Mouse (Mus musculus) heart, postnatal 14 days (tissue): ENCODE measurements at regions not wholly inside any gene's neighbourhood (a gene's known extent, or its start where the extent isn't known, plus 50 kb on each side); places are given as distances from the start of the nearest gene placed in this dataset.

Experiments
- DNase-seq, 2 experiments: peaks; one replicate each; pipeline ENCODE4 v3.0.0; 2021 to 2022
- intact Hi-C: fragments of 180-260 bp; cut with DNase I; formaldehyde crosslinking; loops from one replicate; pipeline ENCODE4 v1.15.1; 2025
- microRNA-seq, 2 experiments: library from miRNA; unstranded; fragments of <30 nt; microRNA quantifications; one replicate each; pipeline ENCODE4 v1.2.0; 2021 to 2022

DNA sequence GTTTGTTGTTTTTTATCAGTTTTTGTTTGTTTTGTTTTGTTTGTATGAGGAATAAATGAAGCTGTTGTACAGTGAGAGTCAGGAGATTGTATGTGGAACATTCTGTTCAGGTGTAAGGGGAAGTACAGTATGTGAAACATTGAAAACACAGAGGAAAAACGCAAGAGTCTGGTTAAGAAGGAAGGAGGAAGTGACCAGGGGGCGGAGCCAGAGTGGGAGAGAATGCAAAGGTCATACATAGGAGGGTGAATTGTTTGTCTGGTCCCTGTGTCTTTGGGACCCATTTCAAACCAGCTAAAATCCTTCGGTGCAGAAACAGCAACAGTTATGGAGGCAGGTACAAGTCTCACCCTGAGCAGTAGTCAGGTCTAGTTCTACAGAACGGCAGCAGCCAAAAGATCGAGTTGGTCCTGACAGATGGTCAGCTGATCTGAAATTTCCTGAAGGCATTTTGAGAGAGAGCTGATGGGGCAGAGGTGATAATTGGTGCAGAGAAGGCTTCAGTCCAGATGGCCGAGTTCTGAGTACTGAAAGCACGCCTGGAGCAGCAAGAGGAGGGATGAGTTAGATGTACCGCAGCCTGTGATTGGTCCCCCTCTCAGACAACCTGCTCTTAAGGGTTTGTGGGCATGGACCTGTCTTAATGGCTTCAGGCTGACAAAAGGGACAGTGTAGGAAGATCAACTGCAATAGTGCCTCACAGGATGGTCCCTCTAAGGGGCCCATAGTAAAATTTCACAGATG is 179.7 kb upstream of the Chrm3 start:
- DNase-seq = no peak
- intact Hi-C loops = no loop called here

DNA sequence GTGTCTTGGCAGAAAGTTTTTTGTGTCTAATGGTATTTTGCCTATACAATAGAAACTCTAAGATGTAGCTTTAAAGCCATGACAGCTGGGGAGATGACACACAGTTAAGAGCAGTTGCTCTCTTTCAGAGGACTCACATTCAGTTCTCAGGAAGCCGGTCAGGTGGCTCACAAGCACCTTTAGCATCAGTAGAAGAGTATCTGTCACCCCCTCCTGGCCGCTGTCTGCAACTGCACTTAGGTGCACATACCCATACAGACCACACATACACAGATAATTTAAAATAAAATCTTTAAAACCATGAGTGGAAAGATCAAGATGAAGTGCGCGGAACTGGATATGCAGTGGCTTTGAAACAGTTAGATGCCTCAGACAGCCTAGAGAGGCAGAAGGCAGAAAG is 178.3 kb upstream of the Chrm3 start:
- intact Hi-C loops = loop anchor here (2.0 kb wide), 1 partner anchor 656 kb away; no protein-coding TSS in a partner anchor

DNA sequence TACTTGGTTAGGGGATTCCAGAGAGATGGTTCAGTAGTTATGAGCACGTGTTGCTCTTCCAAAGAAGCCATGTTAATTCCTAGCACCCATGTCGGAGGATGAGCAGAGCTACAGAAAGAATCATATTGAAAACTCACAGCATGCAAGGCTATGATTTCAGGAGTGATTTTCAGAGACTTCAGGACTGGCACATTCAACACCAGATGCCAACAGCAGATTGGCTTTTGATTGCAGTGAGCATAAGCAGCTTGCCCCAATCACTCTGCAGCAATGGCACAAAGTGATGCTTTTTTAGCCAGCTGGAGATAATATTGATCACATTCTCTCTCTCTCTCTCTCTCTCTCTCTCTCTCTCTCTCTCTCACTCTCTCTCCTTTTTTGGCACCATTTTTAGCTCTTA is 166.6 kb upstream of the Chrm3 start:
- no peak for DNase-seq
- intact Hi-C loops = no loop called here

More for the DNA sequence above, 178.3 kb upstream of the Chrm3 start:
- DNase-seq = no peak

DNA sequence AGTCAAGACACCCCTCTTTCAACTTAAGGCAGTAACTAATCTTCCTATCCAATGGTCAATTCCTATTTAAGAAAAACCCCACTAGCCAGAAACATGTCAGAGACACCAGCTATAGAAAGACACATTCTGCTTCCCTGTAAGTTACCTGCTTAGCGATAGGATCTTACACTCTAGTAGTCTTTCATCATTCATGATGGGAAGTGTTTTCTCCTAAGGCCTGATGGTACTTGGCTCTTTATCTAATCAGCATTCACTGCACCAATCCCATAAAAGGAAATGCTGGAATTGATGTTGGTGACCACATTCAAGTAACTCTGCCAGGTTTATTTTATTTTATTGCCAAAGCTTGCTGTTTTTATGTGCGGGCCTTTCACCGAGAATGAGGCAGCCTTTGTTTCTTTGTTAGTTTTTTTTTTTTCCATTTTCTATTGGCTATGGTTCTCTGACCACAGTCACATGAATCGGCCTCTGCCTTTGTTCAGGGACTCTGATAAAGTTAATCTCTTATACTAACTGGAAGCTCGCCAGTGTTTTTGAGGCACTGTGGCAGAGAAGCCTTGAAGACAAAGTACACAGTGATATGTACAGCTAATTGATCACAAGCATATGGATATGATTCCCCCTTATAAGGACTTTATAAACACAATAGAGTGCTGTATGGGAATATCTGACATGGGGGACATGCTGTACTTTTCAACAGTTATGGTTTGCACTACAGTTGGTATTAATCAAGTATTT is 166.0 kb upstream of the Chrm3 start:
- DNase-seq = no peak
- intact Hi-C loops = no loop called here

DNA sequence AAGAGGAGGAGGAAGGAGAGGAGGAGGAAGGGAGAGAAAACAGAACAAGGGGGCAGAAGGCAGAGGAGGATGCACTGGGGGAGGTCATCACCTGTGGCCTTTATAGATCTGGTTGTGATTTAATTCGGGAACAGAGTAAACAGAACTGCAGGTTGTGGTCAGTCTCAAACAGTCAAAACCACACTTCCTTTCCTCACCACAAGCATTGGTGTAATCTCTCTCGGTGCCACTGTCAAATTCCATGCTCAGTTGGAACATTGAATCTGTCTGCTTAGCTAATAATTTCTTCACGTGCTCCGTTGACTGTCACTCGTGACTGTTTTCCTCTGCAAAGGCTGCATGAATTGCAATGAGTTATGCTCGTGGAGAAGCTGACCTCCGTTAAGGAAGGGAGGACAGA is 143.6 kb upstream of the Chrm3 start:
- DNase-seq = no peak
- intact Hi-C loops = no loop called here

DNA sequence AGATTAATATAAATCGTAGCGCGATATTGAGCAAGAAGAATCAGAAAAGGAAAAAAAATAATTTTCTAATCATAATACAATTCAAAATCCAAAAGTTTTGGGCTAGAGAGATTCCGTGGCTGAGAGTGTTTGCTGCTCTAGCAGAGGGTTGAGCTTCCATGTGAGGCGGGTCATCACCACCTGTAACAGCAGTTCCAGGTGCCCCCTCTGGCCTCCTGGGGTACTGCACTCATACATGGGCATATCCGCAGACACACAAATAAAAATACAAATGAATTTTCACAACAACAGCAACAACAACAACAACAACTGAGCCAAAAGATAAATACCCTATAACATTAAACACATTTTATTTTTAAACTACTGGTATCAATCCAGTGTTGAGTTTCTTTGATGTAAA is 94.7 kb upstream of the Chrm3 start:
- intact Hi-C loops = no loop called here
- DNase-seq = no peak

DNA sequence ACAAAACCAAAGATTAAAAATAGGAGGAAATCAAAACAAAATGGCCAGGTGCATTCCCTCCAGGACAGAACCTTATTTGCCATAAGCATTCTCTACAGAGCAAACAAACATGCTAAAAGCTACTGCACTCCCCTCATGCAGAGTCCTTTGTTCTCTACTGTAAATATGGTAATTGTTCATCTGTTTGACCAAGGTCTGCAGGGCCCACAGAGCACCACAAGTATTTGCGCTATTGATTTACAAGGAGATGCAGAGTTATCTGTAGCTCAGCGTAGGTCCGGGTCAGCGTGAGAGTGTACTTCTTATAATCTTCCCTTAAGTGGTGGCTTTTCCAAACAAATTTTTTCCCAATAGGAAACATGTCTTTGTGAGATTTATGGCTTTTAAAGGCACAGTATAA is 94.0 kb upstream of the Chrm3 start:
- no peak for DNase-seq

DNA sequence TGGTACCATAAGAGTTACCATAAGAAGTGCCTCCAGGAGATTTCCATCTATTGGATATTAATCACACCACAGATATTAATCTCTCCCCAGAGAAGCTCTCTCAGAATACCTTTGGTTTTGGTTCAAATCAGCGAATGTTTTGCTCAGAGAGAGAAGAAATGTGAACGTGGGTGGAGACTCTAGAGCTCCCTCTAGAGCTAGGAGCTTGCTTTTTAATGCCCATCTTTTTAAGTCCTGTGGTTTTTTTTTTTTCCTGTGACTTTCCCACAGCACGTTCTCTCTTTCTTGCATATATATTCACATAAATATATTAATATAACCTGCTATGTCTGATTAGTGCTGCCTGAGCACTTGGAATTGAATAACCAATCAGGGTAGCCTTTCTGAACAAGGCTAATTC is 90.4 kb upstream of the Chrm3 start:
- intact Hi-C loops = no loop called here

More for the DNA sequence above, 94.0 kb upstream of the Chrm3 start:
- intact Hi-C loops = no loop called here

DNA sequence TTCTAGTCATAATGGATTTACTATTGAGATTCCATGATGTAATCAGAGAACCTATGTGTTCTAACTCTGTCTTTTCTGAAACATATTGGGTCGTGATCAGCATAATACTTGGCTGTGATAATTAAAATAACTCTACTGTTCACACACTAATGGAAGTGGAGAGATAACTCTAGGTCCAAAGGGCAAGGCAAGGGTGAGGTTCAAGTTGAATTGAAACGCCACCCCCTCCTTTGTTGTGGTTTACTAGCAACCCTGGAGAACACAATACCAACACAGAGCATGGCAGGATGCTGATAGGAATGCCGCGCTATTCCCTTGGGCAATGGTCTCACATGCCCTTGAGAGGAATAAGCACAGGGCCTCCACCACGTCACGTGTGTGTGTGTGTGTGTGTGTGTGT is 88.9 kb upstream of the Chrm3 start:
- intact Hi-C loops = no loop called here
- no peak for DNase-seq

More for the DNA sequence above, 90.4 kb upstream of the Chrm3 start:
- DNase-seq = no peak

DNA sequence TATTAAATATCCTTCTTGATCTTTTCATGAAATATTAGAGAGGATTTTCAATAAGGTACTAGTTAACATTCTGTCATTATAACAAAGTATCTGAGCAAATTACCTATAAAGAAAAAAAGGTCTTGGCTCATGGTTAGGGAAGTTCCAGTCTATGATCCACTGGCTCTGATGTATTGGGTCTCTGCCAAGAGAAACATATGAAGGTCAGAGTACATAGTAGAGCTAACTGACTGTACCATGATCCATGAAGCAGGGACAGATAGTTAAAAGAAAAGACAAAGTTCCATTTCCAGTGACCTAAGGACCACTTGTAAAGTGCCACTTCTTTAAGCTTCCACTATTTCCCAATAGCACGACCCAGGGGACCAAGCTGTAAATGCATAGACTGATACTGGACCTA is 87.2 kb upstream of the Chrm3 start:
- DNase-seq = no peak
- intact Hi-C loops = no loop called here

DNA sequence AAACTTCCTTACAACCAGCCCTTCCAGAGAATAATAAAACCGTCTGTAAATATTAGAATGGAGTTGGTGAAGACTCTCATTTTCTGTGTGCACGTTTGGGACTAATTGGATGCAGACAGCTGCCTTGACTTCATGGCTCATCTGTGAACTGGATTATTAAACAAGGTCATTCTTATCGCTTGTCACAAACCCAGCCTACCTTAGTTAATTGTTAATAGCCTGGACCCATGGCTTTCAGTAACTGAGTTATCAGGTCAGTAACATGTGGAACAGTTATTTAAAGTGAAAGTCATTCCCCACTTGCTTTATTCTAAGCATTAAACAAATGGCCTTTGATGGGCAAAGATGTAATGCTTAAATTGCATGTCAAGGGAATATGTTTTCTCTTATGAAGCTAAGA is 85.0 kb upstream of the Chrm3 start:
- no peak for DNase-seq
- intact Hi-C loops = no loop called here

Small RNA genes in the stretch of these regions (microRNA-seq; reads per million reads assigned to microRNA genes)
- gene Gm23415 = 0 reads per million in 2 experiments
